Mouse (Mus musculus) bone marrow macrophage, adult 2 months (primary cell): ENCODE measurements at regions not wholly inside any gene's neighbourhood (a gene's known extent, or its start where the extent isn't known, plus 50 kb on each side); places are given as distances from the start of the nearest gene placed in this dataset.

Experiments used
- CTCF ChIP-seq: IDR thresholded peaks from 2 replicates; pipeline ENCODE4 v1.5.1; 2012; ENCODE audit warnings: low read depth, mild to moderate bottlenecking, low read length, moderate library complexity
- POLR2A ChIP-seq: IDR thresholded peaks from 2 replicates; pipeline ENCODE4 v1.6.1; 2012; ENCODE audit warnings: mild to moderate bottlenecking, low read depth, low read length, borderline replicate concordance

- TF ChIP-seq CTCF (no peak), POLR2A (no peak)
These were observed 221.9 kb upstream of the Gm6657 start for GRCm38 (mm10) chr12:77972165-77972564.
